Mouse (Mus musculus): ENCODE data around the gene Wdr82.

DNA sequence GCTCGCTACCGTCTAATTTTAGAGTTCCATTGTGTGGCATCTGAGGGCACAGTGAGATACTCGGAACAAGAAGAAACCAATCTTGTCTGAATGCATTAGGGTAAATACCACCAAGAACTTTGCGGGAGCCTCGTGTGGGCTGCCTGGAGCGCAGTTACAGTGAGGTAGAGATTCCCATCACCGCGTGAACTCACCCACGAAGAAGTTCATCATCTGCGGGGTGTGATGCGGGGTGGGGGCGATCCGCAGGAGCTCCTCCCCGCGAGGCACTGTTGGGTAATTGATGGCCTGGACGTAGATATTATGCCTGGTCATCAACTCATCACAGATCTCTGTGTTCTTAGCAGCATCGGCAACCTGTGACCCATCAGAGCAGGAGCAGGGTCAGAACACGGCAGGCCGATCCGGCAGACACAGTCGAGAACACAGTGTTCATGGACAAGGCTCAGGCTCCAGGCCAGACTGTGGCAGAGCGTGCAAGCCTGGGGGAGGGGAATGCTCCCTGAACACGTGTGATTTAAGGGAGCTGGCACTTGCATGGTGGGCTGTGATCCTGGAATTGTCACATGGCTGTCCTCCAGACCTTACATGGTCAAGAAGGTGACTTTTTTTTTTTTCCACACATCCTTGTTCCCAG, 64.6 kb downstream of the Wdr82 start:
- no peak for TF ChIP-seq CTCF (IDR thresholded peaks at IDR 0.05; ENCODE audit: low read depth)
- TF ChIP-seq EP300 (IDR thresholded peaks at IDR 0.05; ENCODE audit: low read depth) = no peak

Data from heart, postnatal 0 days (tissue).